Mouse (Mus musculus) heart, adult 18-20 months (tissue): ENCODE measurements around the gene Vmn2r84. TPM values are rescaled to one million over a fixed set of nuclear protein-coding genes. Genes with fewer than 3 reads are reported as not detected.
"Not testable (repeated sequence)": the region's sequence is repeated elsewhere in the genome, so short reads cannot be mapped to it uniquely, and the experiment has no call there.

Experiments used
- DNase-seq, 2 experiments: peaks; one replicate each; pipeline ENCODE4 v3.0.0; 2021 to 2022; ENCODE audit warnings: mixed read lengths in 1 of 2
- long read RNA-seq, 2 experiments: library from polyadenylated mRNA; stranded (forward); transcript quantifications; one replicate each; pipeline ENCODE4 v2.0.0; 2021
- total RNA-seq, 2 experiments: library from RNA; stranded (reverse); gene quantifications; 2 replicates each; pipeline ENCODE4 v1.2.3; 2021

Gene Vmn2r84
- total RNA-seq: not detected
- long read RNA-seq, experiment 1: 0 reads
- long read RNA-seq, experiment 2: 0 reads

DNA sequence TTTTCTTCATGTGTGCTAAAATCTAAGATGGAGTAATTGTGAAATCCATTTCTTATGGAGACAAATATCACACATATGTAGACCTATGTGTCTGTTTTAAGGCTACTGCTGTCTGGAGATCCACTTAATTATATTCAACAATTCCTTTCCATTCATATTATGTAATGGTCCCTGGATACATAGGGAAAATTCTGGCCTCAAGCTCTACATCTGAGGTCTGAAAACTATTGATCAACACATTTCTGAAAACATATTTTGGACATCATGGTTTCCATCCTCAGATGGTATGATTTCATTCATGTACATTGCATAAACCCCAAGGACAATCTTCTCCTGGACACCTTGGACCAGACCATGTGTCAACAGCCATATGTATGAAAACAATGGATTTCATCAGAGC, at the start of gene Vmn2r84:
TSS of gene Vmn2r84 (minus strand) at position 101 of the 400 bp plus-strand sequence.
- no peak for DNase-seq

DNA sequence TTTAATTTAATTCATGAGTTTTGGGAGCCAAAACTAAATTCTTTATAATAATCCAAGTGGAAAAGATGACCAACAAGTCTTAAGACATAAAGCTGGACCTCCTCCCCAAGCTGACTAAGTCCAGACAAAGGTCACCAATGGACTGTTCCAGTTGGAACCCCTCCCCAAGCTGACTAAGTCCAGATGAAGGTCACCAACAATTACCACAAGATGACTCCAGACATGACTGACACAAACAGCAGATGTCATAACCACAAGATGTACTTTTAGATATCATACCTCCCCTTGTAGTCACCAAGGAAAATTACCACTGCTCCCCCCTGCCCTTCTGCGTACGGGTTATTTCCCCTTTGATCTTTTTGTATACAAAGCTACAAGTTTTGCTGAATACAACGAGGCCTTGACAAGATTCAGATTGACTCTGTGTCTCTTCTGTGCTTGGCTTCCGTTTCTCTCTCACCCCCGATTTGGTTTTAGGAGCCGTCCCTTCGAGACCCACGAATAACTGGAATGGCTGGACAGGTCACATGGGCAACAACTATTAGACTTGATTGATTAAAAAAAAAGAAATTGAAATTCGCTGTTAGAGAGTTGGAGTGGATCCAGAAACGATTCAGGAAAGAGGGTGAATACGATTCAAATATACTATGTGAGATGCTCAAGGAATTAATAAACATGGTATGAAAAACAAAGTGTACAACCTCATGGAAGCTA, 40.2 kb upstream of the Vmn2r84 start:
- not testable (repeated sequence) for DNase-seq

DNA sequence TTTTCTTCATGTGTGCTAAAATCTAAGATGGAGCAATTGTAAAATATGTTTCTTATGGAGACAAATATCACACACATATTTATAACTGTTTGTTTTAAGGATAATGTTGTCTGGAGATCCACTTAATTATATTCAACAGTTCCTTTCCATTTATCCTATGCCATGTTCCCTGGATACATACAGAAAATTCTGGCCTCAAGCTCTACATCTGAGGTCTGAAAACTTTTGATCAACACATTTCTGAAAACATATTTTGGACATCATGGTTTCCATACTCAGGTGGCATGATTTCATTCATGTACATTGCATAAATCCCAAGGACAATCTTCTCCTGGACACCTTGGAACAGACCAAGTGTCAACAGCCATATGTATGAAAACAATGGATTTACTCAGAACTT, 35.5 kb upstream of the Vmn2r84 start, which contains the start of gene Vmn2r85:
TSS of gene Vmn2r85 (minus strand) at position 101 of the 400 bp plus-strand sequence.
- DNase-seq: not testable (repeated sequence)

DNA sequence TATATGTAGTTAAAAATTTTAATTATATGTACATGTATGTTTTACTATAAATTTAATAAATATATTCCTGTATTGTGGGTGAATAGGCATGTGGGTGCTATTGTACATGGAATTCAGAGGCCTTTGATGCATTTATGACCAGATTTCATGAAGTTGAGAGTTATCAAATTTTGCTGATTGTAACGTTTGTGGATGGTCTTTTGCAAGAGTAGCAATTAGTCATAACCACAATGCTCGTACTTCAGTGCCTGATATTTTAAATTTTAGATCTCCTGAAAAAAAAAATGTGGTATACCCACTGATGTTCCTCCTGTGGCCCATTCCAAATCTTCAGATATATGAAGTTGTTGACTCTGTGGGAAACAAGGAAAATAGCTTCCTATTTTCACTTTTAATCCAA, 28.2 kb upstream of the Vmn2r84 start:
- not testable (repeated sequence) for DNase-seq

DNA sequence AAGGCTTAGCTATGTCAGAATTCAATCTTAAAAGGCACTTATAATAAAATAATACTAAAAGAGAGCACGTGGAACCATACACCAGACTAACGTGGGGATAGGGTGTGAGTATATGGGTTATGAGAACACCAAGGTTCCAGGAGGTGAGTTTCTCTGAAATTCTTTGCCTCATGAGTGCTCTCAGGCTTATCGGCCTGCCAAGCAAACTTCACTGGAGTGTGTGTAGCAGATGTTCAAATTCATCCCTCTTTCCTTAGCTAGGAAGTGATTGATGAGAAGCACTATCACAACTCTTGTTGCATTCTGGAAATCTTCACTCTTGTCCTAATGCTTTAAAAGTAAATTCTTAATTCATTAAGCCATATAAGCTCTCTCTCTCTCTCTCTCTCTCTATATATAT, 26.3 kb upstream of the Vmn2r84 start:
- no peak for DNase-seq

DNA sequence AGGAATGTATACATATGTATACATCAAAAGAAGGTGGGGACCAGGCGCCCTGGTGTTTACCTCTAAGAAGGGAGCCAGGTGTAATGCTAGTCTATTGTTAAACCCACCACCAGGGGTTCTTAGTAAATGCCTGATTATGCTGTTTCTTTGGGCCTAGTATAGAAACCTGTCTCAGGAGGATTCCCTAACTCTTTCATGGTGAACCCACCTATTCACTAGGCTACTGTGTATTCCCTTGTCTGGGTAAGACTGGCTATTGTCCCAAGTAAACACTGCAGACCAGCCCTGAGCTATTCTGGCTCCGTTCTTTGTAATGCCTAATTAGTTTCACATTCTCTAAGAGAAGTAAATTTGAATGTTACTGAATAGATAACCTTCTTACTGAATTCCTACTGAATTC, 25.8 kb upstream of the Vmn2r84 start:
- not testable (repeated sequence) for DNase-seq

DNA sequence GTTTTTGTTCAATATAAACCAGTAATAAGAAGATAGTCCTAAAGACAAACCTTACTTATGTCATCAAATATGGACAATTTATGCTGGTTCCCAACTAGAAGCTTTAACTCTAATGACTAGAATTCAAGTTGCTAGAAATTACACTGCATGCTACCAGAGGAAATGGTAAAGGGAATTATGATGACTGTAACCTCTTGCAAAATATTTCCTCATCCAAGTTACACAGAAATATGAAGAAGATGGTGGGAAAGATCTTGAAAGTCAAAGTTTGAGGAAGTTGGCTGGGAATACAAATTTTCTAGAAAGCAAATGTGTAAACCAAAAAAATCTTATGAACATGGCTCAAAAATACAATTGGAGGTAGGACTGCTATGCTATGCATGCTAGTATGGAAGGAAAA, 22.2 kb upstream of the Vmn2r84 start:
- DNase-seq: not testable (repeated sequence)

DNA sequence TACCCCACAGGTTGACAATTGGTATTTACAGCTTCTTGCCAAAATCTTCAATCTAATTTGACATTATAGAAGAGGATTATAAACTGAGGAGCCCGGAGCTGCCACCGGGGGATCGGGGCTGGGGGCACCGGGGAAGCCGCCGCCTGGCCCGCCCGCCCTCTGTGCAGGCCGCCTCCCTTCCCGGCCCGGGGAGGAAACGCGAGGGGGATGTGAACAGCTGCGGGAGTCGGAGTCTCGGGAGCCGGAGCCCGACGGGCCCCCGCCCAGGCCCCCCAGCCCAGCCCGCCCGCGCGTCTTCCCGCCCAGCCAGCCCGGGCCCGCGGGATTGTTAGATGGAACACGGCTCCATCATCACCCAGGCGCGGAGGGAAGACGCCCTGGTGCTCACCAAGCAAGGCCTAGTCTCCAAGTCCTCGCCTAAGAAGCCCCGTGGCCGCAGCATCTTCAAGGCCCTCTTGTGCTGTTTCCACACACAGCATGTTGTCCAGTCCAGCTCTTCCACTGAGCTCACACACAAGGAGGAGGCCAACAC, 18.1 kb upstream of the Vmn2r84 start:
- not testable (repeated sequence) for DNase-seq

DNA sequence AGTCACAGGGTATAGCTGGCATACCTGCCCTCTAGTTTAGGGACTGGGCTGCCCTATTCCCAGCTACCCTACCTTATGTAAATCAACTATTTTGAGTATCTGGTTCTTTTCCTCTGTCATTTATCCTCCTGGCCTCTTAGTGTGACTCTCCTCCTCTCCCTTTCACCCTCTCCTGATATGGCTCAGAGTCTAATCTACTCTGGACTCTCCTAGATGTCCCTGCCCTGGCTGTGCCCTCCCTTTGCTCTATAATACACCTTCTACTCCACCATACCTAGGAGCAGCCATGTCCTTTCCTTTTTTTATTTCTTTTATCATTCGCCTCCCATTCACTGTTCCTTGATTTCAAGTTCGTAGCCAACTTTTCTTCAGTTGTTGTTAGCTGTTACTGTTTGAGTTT, 19.0 kb downstream of the Vmn2r84 start:
- no peak for DNase-seq

DNA sequence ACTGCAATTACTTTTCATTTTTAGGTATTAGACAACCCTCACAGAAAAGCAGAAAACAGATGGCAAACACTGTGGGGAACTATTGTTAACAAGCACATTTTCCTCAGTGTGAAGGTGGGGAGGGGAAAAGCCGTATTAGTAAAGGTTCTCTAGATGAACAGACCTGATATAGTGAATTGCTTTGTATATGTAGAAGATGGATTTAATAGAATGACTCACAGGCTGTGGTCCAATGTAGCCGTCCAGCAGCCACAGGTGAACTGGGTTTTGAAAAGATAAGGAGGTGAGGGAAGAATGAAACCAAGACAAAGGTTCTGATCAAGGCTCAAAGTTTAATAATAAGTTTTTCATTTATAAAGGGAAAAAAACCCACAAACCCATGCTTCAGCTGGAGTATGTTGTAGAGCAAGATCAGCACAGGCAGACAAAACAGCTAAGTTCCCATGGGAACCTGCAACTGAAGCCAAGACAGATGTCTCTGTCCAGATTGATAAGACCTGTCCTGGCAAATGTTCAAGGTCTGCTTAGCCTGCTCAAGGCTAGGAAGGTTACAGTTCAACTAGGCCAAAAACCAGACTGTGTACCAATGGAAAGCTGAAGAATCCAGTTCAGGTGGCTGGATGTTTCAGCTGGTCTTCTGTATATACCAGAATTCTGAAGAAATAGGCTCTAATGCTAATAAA, 21.5 kb downstream of the Vmn2r84 start:
- no peak for DNase-seq

DNA sequence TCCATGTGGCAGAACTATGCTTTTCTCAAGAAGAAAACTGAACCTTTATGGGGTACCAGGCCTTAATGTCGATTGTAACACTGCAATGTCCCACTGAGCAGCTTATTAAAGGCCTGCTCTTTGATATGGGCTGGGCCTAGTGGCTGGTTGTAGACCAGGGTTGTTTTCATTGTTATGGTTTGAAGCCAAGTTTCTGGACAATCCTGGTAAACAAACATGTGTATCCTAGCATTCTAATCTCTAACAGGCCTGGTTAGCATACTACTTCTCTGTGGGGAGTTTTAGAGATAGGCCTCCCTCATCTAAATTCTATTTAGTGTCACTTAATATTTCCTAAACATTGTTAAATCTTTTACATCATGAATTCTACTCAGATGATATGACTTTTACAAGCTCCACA, 22.5 kb downstream of the Vmn2r84 start:
- DNase-seq: no peak

DNA sequence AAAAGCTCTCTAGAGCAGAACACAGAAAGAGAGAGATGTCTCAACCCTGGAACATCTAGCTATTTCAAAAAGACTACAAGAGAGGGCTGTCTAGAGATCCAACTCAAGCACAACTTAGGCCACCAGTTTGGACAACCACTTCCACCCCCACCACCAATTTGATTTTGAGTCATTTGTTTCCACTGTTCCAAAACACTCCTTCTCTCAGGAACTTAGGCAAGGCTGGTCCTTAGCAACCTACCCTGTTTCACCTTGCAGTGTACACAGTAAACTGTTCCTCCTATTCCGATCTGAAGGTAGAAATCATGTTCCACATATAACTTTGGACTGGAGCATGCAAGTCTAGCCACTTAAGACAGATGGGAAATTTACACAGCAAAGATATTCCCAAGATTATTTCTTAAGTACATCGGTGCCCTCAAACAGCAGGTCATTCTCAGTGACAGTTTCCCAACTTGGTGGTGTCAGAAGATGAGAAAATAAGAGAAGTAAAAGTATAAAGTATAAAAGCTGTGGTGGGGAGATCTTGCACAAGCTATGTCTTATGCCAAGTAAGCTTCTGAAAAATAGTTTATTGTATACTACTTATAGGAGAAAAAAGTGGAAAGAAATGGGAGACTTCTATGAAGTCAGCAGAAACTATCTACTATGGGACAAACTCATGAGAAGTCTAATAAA, 24.0 kb downstream of the Vmn2r84 start:
- no peak for DNase-seq

DNA sequence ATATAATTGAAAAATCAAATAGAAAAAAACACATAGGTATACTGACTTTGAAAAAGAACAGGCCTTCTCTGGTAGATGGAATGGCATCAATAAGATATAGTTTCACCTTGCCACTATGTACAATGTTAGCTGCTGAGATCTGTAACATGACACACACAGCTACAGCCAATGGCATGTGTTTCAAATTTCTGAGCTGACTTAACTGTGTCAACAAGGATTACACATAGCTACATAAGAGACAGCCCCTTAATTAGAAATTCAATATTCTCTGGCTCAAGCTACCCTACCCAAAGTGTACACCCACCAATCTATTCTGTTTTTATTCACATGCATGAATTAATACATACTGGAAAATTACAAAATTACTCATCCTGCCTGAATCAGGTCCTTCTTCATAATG, 25.7 kb downstream of the Vmn2r84 start:
- DNase-seq: no peak

DNA sequence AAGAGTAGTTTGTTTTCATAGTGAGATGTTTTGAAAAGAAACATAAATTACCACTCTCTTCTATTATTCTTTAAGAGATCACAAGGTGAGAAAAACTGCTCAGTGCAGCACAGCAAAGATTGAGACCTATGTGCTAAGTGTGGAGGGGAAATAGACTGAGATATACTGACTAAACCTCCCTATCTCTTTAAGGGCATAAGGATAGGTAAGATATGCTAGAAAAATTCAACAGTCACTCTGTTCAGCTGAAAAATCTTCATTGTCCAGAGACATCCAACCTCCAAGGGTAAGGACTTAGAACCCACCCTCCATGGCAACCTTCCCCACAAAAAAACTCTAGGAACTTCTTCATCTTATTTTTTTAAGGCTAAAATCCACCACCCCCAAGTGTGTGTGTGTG, 29.4 kb downstream of the Vmn2r84 start:
- no peak for DNase-seq

DNA sequence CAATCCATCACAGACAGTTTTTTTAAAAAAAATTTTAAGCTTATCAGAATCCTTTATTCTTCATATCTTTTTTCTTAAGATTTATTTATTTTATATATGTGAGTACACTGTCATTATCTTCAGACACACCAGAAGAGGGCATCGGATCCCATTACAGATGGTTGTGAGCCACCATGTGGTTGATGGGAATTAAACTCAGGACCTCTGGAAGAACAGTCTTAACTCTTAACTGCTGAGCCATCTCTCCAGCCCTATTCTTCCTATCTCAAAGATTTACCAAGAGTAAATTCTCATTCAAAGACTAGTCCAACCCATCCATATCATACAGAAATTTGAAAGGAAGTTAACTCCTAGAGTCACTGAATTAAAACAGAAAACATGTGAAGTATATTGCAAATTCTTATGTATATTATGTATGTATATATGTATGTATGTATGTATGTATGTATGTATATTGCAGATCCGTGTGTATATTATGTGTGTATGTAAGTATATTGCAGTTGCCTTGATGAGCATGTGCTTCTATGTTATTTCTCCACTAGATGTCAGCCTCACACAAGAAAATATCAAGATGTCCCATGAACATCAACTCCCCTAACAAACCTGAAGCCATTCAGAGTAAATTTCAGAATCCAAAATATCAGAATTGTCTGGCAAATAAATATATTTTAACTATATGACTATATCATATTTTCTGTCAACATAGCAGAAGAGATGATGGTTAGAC, 30.5 kb downstream of the Vmn2r84 start:
- DNase-seq: no peak

DNA sequence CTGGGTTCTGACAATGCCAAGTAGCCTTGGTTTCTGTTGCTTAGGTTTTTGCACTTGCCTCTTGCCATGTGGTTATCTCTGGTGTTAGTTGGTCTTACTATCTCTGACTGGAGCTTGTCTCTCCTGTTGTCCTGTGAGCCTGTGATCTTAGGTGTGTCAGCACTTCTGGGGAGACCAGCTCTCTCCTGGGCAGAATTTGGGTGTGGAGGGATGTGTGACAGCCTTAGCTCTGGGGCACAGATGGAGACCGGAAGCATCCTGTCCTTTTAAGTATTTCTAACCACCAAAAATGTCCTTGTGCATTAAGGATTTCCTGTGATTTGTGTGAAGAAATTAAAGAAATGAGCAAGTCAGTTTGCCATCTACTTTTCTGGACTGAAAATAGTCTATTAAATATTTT, 50.1 kb downstream of the Vmn2r84 start:
- DNase-seq: no peak

DNA sequence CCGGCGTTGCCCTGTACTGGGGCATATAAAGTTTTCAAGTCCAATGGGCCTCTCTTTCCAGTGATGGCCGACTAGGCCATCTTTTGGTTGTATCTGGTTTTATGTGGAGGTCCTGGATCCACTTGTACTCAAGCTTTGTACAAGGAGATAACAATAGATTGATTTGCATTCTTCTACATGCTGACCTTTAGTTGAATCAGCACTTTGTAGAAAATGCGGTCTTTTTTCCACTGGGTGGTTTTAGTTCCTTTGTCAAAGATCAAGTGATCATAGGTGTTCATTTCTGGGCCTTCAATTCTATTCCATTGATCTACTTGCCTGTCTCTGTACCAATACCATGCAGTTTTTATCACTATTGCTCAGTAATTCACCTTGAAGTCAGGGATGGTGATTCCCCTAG, 54.1 kb downstream of the Vmn2r84 start:
- DNase-seq: not testable (repeated sequence)

DNA sequence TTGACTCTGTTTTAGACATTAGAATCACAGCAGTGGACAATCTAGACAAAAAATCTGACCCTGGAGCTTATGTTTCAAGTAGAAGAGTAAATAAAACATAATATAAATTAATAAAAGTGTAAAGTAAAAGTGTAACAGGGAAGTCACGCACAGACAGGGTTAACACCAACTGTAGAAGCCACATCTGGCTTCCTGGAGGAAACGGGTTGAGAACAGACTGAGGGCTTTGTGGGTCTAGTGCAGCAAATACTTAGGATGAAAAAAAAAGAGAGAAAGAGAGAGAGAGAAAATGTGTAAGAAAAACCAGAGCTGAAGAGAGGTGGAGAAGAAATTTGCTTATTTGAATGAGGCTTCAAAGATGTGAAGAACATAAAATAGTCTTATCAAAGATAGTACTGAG, 56.6 kb downstream of the Vmn2r84 start:
- DNase-seq: no peak

DNA sequence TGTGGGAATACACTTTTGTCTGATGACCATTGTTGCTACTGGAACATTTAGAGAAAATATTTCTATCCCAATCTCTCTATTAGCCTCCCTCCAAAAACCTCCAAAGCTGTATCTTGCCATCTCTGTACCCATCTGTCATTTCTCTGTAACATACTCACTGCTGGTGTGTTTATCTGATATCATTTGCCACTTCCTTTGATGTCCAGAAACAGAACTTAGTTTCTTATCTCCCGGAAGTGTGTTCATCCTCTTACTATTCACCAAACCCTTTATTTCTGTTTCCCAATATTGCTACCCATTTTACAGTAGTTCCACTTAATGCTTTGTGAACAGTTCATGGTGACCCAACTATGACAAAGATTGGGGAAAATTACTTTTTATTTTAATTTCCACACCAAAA, 57.7 kb downstream of the Vmn2r84 start:
- DNase-seq: no peak

DNA sequence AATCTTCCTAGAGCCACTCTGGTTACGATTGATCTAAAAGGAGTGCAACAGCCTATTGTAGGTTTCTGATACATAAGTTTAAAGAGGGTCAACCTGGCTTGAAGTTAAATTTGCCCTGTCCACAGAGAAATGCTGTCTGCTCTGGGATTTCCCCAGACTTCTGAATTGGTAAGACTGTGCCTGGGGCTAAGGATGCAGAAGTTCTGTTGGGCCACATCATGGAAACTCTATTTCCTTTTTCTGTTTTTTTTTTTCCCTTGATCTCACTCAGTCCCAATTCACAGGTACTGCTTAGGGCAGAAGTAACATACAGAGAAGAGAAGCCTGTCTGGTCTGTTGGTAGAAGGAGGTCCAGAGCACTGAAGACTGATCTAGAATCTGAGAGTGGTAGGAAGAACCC, 63.4 kb downstream of the Vmn2r84 start:
- DNase-seq: no peak
